Mouse (Mus musculus) hindbrain, postnatal 0 days (tissue): ENCODE data around the gene Ralgps2. TPM values are rescaled to one million over a fixed set of nuclear protein-coding genes. Genes with fewer than 3 reads are reported as not detected.

Experiments
- ATAC-seq: fragments of 200-750 bp; cut with Nextera tagmentation; 2 replicates; pipeline ENCODE4 v1.8.0; 2017; ENCODE audit warnings: mild to moderate bottlenecking, moderate TSS enrichment, moderate library complexity
- DNase-seq: peaks from one replicate; pipeline ENCODE4 v3.0.0-alpha.2; 2015; ENCODE audit warnings: low spot score
- H3K27ac ChIP-seq: fragments of 300-500 bp; sonication (generic); 2 replicates; pipeline ENCODE4 v1.5.1; 2014; ENCODE audit warnings: mild to moderate bottlenecking
- H3K27me3 ChIP-seq: fragments of 300-500 bp; sonication (generic); 2 replicates; pipeline ENCODE4 v1.6.1; 2014; ENCODE audit warnings: low read length, mixed read lengths; ENCODE audit not compliant: insufficient read depth
- H3K36me3 ChIP-seq: fragments of 300-500 bp; sonication (generic); 2 replicates; pipeline ENCODE4 v1.6.1; 2014; ENCODE audit warnings: low read length, mixed read lengths; ENCODE audit not compliant: insufficient read depth
- H3K4me1 ChIP-seq: fragments of 300-500 bp; sonication (generic); 2 replicates; pipeline ENCODE4 v1.6.1; 2014; ENCODE audit warnings: antibody characterized with exemption, low read length, mixed read lengths; ENCODE audit not compliant: insufficient read depth
- H3K4me2 ChIP-seq: fragments of 300-500 bp; sonication (generic); 2 replicates; pipeline ENCODE4 v1.6.1; 2014; ENCODE audit warnings: low read depth, mild to moderate bottlenecking, low read length, moderate library complexity, mixed read lengths
- H3K4me3 ChIP-seq: fragments of 300-500 bp; sonication (generic); 2 replicates; pipeline ENCODE4 v1.5.1; 2014; ENCODE audit warnings: low read length
- H3K9ac ChIP-seq: fragments of 300-500 bp; sonication (generic); replicated peaks from 2 replicates; pipeline ENCODE4 v1.6.1; 2014; ENCODE audit warnings: mild to moderate bottlenecking, low read length, moderate library complexity, mixed read lengths
- H3K9me3 ChIP-seq: fragments of 300-500 bp; sonication (generic); 2 replicates; pipeline ENCODE4 v1.6.1; 2016; ENCODE audit warnings: low read length, mixed read lengths
- CTCF ChIP-seq: IDR thresholded peaks from 2 replicates; pipeline ENCODE4 v1.5.1; 2016; ENCODE audit warnings: antibody characterized with exemption, control low read depth, low read depth
- WGBS: fragments of 180-500 bp; shearing (Covaris S2); extraction: QIAGEN DNeasy Blood & Tissue Kit; methylation state at CpG from one replicate; pipeline ENCODE4 v1.1.7; 2014; 5-methylcytosine and 5-hydroxymethylcytosine counted together
- polyA plus RNA-seq: library from polyadenylated mRNA; unstranded; fragments of >200 nt; fragmentation: Nextera tagmentation; extraction: Ambion mirVana; gene quantifications from 2 replicates; pipeline ENCODE4 v1.2.1, GENCODE M21; 2015
- total RNA-seq: library from RNA; depleted of rRNA; stranded (reverse); fragments of >200 nt; gene quantifications from 2 replicates; pipeline ENCODE4 v1.2.3, GENCODE M21; 2014; rRNA removed

Gene Ralgps2
- 52.8 and 53.6 TPM in 2 replicates for total RNA-seq
- polyA plus RNA-seq, result 70.1 and 75.5 TPM in 2 replicates

GRCm38 (mm10) chr1:156939251-156940141 is at the start of gene Ralgps2:
TSS of gene Ralgps2 (minus strand) at chr1:156939626.
- no peak for TF ChIP-seq CTCF
- peak; percentile 85 for ATAC-seq
- Histone ChIP-seq H3K4me3 (peak within 1 kb of the TSS; percentile 94), H3K27ac (peak within 1 kb of the TSS; percentile 96), H3K36me3 (no peaks in the 10 kb centered on the region), H3K4me2 (peak within 1 kb of the TSS; percentile 83), H3K9me3 (no peaks in the 10 kb centered on the region), H3K9ac (peak within 1 kb of the TSS; percentile 97), H3K27me3 (no peaks in the 10 kb centered on the region), H3K4me1 (peaks cover 6% of the 10 kb centered on the region; the same call in 1 of the 2 replicates)
- DNase-seq, result peak; percentile 87
- WGBS, result under 1% methylated on average over 54 of the region's 124 CpGs

DNA sequence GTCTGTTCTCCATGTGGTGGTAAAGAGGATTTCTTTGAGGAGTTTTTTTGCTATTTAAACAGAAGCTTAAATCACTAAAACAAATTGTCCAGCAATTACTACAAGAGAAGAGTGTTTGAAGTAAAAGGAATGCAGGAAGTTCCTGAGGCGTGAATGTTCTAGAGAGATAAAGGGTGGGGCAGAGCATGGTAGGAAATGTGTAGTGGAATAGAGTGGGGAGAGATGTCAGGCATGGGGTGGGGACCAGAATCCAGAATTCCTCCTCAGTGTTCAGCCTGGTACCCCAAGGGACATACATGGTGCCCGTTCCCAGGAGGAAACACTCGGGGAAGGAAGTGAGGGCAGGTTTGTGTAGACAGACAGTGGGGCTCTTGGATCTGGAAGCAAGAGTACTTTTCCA is 48.1 kb upstream of the Ralgps2 start:
- Histone ChIP-seq H3K4me2 (no peak overlapping the region), H3K4me3 (no peak overlapping the region), H3K36me3 (no peaks in the 10 kb centered on the region), H3K4me1 (peaks cover 11% of the 10 kb centered on the region; the same call in 1 of the 2 replicates), H3K27ac (no peak overlapping the region), H3K27me3 (no peaks in the 10 kb centered on the region), H3K9ac (no peak overlapping the region), H3K9me3 (no peaks in the 10 kb centered on the region)
- ATAC-seq, result no peak
- WGBS, result 83% methylated on average over 3 of the region's 3 CpGs
- no peak for TF ChIP-seq CTCF
- no peak for DNase-seq

- peaks cover 11% of the 10 kb centered on the region; the same call in 1 of the 2 replicates for H3K4me1 ChIP-seq
- H3K36me3 ChIP-seq, result no peaks in the 10 kb centered on the region
- no peak overlapping the region for H3K4me3 ChIP-seq
- no peaks in the 10 kb centered on the region for H3K27me3 ChIP-seq
- WGBS, result 85% methylated on average over 6 of the region's 6 CpGs
- DNase-seq (no peak), ATAC-seq (no peak)
- H3K27ac ChIP-seq, result no peak overlapping the region
- TF ChIP-seq CTCF, result no peak
- no peak overlapping the region for H3K9ac ChIP-seq
- H3K9me3 ChIP-seq, result no peaks in the 10 kb centered on the region
- H3K4me2 ChIP-seq, result no peak overlapping the region
Observed at GRCm38 (mm10) chr1:156986641-156987345, 47.4 kb upstream of the Ralgps2 start.

DNA sequence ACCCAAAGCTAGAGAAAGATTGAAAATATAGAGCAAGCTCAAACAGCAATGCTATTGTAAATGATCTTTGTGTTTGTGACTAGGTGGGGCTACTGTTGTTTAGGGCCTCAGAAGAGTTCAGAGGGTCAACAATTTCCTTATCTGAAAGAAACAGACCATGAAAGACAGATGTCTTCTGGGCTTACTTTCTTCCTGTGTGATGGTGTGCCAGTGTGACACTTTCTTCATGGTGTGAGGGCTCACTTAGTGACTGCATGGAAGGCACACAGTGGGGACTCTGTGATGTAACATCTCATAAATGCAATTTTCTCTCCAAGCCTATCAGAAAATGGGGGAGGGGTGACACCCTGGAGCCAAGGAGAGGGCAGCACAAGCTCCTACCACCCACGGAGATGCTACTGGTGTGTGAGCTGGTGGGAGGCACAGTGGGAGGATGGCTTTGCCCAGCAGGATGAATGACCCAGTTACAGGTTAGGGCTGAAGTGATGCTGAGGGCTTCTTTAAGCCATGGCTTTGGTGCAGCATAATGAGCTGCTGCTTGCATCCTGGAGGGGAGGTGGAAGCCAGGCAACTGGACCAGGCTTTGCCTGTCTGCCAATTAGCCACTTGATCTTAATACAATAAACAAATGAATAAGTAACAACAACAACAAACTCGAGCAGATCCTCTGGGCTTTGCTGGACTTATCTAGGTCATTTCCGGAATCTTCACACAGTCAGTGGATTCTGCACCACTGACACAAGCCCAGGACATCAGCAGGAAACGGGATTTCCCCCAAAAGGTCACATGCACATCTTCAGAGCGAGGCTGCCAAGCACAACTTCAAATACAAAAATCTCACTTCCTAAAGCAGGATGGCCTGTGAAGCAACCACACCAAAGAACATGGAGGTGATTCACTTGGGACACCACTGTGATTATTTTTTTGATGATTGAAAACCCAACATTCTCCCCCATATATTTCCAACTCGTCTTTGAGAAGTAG is 46.5 kb upstream of the Ralgps2 start:
- TF ChIP-seq CTCF, result no peak
- H3K9ac ChIP-seq, result no peak overlapping the region
- H3K27me3 ChIP-seq, result no peaks in the 10 kb centered on the region
- no peak overlapping the region for H3K4me2 ChIP-seq
- no peaks in the 10 kb centered on the region for H3K36me3 ChIP-seq
- 54% methylated on average over 6 of the region's 6 CpGs for WGBS
- peaks cover 11% of the 10 kb centered on the region; the same call in 1 of the 2 replicates for H3K4me1 ChIP-seq
- no peak overlapping the region for H3K27ac ChIP-seq
- DNase-seq (no peak), ATAC-seq (no peak)
- no peak overlapping the region for H3K4me3 ChIP-seq
- no peaks in the 10 kb centered on the region for H3K9me3 ChIP-seq

DNA sequence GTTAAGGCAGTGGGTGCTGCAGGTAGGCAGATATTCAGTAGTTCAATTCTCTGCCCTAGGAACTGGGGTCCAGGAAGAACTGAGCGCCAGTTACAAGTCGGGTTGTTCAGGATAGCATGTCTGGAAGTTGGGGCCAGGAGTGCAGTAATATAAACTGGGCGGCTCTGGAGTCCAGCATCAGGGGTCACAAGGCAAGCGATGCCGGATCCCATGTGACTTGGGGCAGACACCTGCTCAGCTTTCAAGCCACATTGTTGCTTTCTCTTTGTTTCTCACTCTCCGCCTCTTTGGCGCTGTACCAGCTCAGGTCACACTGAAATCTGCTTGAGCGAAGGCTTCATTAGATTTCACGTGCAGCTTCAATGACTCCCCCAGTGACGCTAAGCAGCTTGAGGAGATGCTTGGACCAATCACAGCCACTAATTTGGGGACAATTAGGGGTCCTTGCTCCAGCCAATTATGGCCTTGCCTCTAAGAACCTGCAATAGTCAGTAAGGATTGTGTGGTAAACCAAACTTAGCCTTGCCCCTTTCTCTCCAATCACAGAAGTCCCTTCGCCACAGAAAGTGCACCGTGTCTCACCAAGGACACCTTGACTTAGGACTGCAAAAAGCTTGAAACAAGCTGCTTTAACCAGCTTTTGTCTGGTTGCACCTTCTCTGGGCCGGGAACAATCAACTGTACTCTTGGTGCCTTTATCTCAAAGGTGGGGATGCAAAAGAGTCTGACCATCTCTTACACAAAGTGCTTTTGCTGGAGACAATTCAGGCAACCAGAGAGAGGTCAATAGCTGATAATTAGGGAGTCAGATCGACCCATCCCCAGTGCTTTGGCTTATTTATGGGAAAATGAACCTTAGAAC is 43.8 kb upstream of the Ralgps2 start:
- 69% methylated on average over 14 of the region's 14 CpGs for WGBS
- 0 out of 2 replicates have a peak, but pooled peaks have one; percentile 27 for ATAC-seq
- H3K36me3 ChIP-seq, result no peaks in the 10 kb centered on the region

More for the DNA sequence above, 43.8 kb upstream of the Ralgps2 start:
- no peak overlapping the region for H3K27ac ChIP-seq
- H3K4me3 ChIP-seq, result no peak overlapping the region
- H3K4me2 ChIP-seq, result no peak overlapping the region
- 0 out of 2 replicates have a peak, but pooled peaks cover 5% of the 10 kb centered on the region for H3K4me1 ChIP-seq
- no peak overlapping the region for H3K9ac ChIP-seq
- peak; percentile 26 for DNase-seq
- no peaks in the 10 kb centered on the region for H3K27me3 ChIP-seq
- H3K9me3 ChIP-seq, result no peaks in the 10 kb centered on the region
- TF ChIP-seq CTCF, result no peak
